Mouse (Mus musculus) kidney, adult 11 months (tissue): ENCODE measurements at regions not wholly inside any gene's neighbourhood (a gene's known extent, or its start where the extent isn't known, plus 50 kb on each side); places are given as distances from the start of the nearest gene placed in this dataset.
"Not testable (repeated sequence)": the region's sequence is repeated elsewhere in the genome, so short reads cannot be mapped to it uniquely, and the experiment has no call there.

ENCODE experiments used
- DNase-seq: peaks from one replicate; pipeline ENCODE4 v3.0.0; 2022

DNA sequence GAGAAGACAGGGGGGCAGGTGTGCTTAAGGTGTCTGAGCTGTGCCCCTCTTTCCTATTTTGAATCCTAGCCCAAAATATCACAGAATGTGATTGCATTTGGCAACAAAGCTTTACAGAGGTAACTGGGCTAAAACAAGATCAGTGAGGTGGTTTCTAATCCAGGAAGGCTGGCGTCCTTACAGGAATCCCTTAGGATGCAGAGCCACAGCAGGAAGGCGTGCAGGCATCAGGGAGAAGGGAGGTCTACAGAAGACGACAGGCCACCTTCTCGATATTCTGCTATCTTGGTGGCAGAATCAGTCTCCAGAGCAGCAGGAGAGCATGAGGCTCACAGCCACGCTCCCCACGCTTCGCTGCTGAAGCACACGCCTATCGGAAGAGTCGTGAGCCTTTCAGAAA lies 189.6 kb upstream of the Serp2 start:
- no peak for DNase-seq

- no peak for DNase-seq
Measured at GRCm38 (mm10) chr14:76744674-76745433, 188.2 kb upstream of the Serp2 start.

GRCm38 (mm10) chr14:76742297-76742696 lies 185.6 kb upstream of the Serp2 start:
- no peak for DNase-seq

DNA sequence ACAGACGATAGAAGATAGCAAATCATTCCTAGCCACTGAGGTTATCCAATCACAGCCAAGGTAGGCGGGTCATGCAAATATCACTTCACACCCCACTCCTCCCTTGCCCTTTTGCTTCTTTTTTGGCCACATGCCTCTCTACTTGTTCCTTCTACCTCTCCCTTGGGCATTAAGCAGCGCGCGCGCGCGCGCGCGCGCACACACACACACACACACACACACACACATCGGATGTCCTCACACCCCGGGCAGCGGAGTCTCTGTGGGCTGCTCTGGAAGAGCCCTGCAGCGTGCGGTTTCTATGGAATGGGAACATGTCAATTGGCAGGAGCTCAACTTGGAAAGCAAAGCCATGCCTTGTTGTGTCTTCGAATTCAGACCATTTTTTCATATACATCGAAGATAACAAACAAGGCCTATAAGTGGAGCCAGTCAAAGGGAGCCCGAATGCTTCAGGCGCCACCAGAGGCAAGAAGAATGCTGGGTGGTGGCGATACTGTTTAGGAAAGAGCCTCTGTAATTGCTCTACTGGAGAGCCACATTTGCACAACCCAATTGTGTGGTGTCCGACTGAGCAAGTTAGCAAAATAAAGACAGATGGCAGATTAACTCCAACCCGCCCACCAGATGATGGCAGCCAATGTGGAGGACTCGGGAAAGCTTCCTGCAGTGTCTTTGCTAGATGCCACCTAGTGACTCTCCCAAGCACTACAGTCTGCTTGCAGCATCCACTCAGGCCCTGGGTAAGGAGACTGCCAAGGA lies 183.3 kb upstream of the Serp2 start:
- DNase-seq = no peak

- DNase-seq = no peak
Measured at GRCm38 (mm10) chr14:76735997-76736396, 179.3 kb upstream of the Serp2 start.

- DNase-seq = no peak
Measured at GRCm38 (mm10) chr14:76735107-76735506, 178.4 kb upstream of the Serp2 start.

DNA sequence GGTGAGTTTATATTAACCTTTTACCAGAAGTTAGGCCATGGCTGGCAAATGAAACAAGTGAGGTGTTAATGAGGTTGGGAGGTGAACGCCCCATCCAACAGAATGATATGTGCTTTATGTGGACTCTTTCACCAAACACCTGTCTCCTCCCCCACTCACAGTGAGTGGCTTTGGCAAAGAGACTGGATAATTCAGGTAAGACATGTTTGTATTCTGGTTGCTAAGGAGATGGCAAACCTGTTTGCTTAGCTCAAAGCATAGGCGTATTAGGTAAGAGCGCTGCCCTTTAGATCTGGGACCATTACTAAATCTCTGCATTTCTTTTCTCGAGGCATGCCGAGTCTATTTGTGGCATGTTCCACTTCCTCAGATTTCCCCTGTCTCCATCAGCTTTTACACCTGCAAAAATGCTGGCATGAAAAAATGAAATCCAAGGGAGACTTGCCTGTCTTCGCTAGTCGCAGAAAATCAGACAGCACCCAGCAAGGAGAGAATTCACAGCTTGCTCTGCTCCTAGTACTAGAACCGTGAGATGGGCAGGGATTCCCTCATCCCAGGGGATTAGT lies 176.7 kb upstream of the Serp2 start:
- peak; percentile 33 for DNase-seq

- DNase-seq = no peak
Measured at GRCm38 (mm10) chr14:76731096-76731986, 174.7 kb upstream of the Serp2 start.

- DNase-seq = no peak
Measured at GRCm38 (mm10) chr14:76725844-76726243, 169.2 kb upstream of the Serp2 start.

DNA sequence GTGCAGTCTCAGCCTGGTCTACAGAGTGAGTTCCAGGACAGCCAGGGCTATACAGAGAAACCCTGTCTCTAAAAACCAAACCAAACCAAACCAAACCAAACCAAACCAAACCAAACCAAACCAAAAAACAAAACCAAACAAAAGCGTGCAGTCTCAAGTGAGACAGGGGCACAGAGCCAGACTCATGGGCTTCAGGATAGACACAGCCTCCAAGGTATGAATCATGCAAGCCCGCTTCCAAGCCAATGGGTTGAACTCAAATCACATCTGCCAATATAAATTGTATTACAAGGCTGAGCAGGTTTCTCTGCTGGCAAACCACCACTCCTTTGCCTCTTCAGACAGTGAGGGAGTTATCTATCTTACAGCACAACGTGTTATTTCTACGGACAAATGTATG lies 168.5 kb upstream of the Serp2 start:
- DNase-seq = not testable (repeated sequence)

DNA sequence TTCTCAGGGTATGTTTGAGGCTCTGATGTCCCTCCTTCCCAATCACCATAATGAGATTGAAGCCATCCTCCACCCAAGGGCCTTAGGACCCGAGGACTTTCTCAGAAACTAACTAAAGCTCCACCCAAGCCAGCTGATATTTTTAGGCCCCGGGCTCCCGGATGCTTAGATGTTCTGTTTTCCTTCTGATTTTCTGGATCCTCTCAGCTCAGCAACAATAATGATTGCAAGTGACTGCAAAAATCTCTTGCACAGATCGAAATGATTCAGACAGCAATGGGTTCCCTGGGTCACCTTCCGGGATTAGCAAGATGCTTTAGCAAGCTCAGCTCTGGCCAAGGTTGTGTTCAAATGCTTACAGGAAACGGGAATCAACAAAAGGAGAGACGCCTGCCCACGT lies 168.1 kb upstream of the Serp2 start:
- no peak for DNase-seq

- DNase-seq = no peak
Measured at GRCm38 (mm10) chr14:76724395-76724794, 167.7 kb upstream of the Serp2 start.

GRCm38 (mm10) chr14:76723551-76723950 lies 166.9 kb upstream of the Serp2 start:
- DNase-seq = no peak

- no peak for DNase-seq
Measured at GRCm38 (mm10) chr14:76722297-76722696, 165.6 kb upstream of the Serp2 start.

- no peak for DNase-seq
Measured at GRCm38 (mm10) chr14:76721751-76722150, 165.1 kb upstream of the Serp2 start.

DNA sequence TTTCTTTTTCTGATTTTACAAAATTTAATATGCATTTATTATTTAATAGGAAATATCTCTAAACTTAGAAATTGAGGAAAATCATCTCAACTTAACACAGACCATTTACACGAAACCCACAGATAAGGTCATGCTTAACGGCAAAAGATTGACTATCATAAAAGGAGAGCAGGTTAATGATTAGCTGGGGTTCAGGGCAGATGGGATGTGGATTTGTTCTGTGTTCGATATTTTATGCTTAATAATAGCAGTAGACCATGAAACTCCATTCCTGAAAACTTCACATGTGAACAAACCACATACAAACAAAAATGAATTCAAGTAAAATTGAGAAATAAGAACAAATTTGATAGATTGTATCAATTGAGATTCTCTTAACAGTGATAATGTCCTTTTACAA lies 160.4 kb upstream of the Serp2 start:
- DNase-seq = no peak

DNA sequence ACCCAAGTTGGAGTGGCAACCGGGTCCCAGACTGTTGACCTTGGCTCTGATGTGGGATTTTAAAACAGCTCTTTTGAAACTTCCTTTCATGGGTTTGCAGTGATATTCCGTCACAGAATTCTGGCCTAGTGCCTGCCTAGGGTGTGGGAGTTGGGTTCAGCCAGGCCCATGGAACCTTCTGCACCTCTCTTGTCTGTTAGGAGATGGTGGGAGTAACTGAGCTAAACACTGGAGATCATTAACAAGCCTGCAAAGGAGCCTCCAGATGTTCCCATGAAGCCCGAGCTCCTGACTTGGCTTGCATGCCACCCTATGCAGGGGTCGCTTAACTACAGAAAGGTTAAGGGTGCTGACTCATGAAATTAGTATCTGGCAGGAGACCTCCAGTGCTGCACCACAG lies 158.0 kb upstream of the Serp2 start:
- peak; percentile 46 for DNase-seq

DNA sequence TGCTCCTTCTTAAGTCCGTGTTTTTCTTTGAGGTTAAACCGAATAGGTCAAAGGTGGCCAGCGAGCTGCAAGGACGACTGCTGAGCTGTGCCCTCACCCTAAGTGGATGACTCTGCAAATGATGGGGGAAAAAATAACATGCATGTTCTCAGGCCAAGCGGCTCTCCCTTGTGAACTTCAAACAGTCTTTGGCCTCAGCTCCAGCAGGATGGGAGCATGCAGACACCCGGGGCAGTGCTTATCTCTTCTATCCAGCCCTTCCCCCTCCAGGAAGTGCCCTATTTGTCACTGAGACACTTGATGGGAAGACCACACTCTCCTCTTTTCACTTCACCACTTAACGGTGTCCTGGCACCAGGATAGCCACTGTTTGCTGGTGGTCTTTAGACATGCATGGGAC lies 157.3 kb upstream of the Serp2 start:
- no peak for DNase-seq

- no peak for DNase-seq
Measured at GRCm38 (mm10) chr14:76708728-76709127, 152.0 kb upstream of the Serp2 start.

DNA sequence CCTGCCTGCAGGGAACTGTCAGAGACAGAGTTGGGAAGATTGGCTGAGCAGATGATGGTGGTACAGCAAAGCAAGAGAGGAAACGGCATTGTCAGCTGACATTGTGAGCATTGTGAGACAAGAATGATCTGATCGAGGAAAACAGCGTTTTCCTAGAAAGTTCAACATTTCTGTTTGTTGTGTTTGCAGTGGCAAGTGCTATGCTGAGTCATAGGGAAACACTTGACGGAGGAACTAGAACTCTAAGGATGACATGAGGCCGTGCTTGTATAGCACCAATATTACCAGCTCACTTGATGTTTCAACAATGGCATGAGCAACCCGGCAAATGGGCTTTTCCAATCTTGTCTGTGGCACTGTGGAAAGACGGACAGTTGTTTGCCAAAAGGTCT lies 146.7 kb upstream of the Serp2 start:
- DNase-seq = no peak

GRCm38 (mm10) chr14:76702709-76703372 lies 146.2 kb upstream of the Serp2 start:
- peak; percentile 66 for DNase-seq

DNA sequence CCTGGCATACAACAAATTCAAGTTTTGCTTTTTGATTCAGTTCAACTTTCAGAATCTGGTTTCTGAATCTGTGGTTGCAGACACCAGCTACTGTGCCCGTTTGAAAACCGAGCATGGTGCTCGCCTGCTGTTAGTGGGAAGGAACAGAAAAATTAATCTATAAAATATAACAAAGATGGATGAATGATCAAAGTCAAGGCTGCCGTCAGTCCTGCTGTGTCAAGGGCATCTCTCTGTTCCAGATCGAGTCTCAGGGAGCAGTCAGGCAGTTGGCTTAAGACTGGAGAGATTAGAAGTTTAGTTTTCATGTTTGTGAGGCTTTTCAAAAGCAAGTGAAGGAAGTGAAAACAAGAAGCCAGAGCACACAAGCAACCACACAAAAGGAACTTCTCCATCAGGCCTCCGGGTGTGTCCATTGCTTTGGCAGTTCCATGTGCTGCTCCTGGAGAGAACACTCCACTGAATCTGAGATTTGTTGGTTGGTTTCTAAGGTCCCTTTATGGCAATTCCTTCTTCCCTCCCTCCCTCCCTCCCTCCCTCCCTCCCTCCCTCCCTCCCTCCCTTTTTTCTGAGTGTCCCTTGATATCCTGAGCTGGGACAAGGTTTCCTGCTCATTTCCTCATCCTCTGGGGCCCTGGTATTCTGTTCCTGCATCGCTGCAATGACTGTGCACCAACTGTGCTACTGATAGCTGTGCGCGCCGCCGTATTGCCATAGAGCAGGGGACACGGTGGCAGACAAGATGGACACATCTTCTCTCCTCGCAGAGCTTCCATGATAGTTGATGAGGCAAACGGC lies 145.4 kb upstream of the Serp2 start:
- no peak for DNase-seq
